Mouse (Mus musculus): ENCODE measurements at regions not wholly inside any gene's neighbourhood (a gene's known extent, or its start where the extent isn't known, plus 50 kb on each side); places are given as distances from the start of the nearest gene placed in this dataset.
A peak's percentile ranks its signal among the peaks of the same experiment; 100 is the strongest.

DNA sequence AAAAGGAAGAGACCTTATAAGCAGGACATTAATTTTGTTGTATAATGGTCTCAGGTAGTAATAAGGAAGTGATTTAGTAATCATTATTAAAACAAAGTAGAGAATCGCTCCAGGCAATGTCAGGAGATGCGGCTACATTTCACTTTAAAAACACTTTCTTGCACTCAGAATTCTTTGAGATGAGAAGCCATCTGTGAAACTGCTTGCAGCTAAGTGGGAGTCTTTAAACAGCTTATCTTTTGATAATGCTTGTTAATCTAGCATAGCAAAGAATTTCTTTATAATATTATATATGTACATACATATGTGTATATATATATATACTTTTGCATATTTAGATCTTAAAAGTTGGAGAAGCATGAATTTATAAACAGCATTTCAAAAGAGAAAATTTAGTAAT lies 133.1 kb upstream of the Klf6 start:
- no peak for DNase-seq

DNA sequence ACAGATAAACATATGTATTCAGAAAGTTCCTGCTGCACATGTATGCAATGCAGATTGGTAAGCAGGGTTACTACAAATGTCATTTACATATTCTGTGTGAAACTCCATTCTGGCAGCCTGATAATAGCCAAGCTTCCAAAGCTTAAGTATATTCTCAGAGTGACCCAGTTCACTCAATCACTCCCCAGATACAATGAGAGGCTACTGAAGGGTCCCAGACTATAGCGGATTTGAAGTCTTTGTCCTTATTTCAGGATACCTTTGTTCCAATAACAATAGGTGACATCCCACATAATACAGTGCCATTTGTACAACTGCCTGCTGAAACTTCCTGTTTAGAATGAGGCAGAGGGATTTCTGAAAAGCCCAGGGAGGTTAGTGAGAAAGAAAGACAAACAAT lies 132.5 kb upstream of the Klf6 start:
- DNase-seq: no peak

DNA sequence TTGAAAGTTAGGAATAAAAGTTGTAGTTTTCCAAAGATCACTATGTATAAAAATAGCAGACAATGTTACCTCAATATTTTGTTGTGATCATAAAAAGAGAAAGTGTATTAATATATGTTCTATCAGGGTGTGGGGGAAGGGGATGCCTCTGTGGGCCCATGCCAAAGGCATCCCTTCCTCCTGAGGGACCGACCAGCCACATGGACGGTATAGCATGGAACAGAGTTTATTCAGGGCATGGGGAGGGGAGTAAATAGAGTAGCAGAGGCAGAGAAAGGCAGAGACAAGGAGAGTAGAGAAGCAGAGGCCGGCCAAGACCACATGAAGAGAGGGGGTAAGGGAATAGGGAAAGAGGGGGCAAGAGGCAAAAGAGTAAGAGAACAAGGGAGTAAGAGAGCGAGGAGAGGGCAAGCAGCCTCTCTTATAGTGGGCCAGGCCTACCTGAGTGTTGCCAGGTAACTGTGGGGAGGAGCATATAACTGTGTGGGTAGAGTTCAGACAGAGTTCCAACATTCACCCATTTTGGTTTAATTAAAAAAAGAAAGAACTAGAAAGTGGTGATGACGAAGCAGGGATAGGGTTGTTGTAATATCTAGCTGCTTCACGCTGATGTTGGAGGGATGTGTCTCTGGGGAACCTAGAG lies 131.7 kb upstream of the Klf6 start:
- DNase-seq: no peak

DNA sequence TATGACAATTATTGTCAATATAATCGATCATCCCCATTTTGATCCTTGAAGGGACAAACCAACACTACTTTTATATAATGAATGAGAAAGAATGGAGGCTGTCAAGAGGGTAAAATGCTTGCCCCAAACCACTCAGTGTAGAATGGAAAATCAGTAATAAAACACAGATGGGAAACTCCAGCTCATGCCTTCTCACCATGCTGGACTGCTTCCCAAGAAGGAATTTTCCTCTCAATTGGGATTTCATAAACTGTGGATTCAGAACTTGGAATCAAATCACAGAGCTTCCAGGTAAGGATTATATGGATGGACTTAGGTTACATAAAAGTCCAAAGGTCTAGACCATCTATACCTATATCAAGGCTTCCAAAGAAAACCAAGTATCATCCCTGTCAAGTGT lies 129.1 kb upstream of the Klf6 start:
- DNase-seq: no peak

DNA sequence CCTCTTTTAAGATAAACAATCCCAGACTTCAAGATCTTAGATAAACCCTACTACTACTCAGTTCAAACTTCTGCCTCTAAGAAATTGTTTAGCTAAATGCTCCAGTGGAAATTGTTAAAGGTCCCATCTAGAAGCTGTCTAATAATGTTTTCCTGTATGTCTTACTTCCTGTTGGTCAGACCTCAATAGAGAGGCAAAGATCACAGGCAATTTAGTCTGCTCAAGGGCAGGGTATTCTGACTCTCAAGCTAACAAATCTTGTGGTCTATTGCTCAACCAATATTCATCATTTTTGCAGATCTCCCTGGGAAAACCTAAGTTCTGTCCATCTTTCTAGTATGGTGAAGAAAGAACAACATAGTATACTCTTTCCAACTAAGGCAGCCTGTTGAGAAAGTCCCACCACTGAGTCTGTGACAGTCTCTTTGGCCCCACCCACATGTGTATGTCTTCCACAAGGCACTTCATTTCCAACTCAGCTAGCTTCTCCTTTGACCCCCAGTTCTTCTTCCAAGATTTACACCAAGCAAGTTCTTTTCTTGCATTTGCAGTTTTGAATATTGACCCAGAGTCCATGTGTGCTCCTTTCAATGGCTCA lies 126.2 kb upstream of the Klf6 start:
- no peak for DNase-seq

DNA sequence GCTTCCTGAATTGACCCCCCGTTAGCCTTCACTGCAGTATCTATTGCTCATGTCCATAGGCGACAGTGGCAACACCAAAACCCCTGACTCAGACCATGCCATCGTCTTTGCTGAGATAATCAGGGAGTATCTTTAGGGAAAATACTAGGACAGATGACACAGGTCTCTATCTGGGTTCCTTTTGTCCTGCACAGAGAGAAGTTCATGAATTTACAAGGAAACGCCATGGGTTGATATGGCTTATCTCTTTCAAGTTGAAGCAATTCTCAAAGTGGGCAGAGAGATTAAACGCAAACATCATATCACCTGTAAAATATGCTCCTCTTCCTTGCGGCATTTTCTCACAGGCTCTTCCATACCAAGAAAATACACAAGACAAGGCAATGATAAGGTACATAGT lies 124.8 kb upstream of the Klf6 start:
- DNase-seq: no peak

DNA sequence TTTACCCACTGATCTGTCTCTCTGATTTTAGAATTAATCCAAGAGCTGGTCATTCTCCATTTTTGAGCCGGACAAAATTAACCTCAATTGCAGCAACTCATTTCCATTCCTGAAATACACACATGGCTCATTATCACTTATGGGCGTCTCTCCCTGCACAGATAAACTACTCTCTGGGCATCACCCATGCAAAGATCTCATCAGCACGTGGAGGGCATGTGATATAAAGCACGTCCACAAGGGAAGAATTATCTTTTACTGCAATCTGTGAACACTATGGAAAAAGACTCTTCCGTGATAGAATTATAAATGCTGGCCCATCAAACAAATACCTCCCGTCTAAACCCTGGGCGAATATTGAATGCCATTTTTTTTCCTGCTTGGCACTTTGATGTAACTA lies 124.1 kb upstream of the Klf6 start:
- no peak for DNase-seq

DNA sequence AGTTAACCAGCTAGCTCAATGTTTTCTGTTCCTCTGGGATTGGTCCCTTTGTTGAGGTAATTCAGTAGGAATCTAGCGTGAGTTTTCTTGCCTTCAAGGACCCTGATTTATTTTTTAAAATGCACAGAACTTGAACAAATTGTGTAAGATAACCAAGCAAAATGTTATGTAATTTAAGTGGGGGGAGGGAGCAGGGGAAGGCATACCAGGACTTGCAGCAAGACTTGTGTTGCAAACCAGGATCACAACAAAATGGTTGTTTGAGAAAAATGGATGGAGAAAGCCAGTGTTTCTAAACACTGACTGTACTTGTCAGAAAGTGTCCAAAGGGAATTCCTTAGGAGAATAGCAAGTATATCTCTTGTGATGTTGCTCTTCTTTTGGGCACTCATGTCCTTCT lies 120.5 kb upstream of the Klf6 start:
- DNase-seq: no peak

DNA sequence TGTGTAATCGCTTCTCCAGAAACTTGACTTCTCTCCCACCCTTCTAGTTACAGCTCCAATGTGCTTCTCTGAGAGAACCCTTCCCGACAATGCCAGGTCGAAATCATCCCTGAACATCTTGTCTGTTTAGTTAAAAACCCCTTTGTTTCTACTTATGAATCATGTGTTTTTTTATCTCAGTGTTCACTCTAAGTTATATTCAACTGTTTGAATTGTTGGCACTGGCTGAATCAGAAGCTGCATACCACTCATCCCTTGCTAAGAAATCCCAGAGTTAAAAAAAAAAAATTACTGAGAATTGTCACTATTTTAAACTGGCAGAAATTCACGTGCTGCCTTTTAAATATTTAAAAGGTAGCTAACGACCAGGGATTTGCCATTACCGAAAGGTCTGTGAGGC lies 116.3 kb upstream of the Klf6 start:
- no peak for DNase-seq

DNA sequence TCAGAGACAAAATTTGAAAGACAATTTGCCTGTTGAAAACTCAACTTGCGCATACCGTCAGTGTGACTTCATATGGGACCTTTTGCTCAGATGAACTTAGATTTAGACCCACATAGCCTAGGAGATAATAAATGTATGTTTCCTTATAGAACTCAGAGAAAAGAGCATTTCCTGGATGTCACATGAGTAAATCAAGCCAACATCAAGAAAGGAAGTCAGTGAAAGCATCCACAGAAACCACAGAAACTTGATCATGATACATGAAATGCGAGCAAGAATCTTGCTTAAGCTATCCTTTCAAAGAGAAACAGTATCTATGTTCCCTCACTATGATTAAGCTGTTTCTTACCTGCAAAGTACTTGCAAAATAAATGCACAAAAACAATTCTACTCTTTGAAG lies 104.1 kb upstream of the Klf6 start:
- DNase-seq: peak; percentile 7

DNA sequence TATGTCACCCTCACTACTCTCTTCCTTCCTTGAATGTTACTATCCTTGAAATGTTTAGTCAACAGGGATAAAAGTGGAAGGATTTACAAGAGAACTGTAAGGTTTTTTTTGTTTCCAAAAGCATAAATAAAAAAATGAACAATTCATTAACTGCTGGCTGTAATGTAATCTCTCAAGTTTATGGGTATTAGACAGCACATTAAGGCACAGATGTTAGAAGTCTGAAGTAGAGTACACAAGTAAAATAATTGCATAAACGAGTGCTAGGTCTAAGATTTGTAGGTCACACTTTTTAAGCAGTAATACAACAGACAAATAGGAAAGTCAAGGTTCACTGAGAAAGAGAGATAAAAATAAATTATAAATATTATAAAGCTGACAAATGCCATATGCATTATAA lies 103.3 kb upstream of the Klf6 start:
- no peak for DNase-seq

DNA sequence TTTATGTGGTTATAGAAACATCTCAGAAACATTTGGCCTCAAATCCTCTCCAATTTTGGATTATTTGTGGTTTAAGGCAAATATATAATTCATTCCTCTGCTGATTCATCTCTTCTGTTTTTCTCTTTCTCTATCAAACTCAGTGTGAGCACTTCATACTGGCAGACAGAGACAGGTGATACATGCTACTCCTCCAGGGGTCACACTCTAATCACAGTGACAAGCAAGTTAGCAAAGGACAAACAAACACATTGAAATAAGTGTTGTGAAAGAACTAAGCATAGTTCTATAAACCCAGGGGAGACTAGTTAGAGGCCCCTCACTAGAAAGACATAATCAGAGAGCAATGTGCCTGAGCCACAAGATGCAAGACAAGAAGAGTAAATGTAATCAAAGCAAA lies 101.3 kb upstream of the Klf6 start:
- DNase-seq: no peak

DNA sequence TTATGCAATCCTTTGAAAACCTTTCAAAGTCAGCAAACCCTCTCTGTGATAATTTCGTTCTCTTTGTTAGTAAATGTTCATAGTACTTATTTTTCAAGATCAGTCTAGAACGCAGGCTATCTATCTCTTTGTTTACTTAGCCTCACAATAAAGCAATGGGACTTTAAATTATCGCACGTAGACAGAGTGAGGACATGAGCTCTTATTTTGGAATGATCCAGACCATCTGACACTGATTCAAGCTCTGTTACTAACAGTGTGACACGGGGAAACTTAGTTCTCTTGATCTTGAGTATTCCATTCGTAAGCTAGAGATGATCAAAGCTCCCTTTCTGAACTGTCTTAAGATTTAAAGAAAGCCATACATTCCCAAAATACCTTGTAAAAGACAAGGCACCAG lies 94.9 kb upstream of the Klf6 start:
- no peak for DNase-seq

DNA sequence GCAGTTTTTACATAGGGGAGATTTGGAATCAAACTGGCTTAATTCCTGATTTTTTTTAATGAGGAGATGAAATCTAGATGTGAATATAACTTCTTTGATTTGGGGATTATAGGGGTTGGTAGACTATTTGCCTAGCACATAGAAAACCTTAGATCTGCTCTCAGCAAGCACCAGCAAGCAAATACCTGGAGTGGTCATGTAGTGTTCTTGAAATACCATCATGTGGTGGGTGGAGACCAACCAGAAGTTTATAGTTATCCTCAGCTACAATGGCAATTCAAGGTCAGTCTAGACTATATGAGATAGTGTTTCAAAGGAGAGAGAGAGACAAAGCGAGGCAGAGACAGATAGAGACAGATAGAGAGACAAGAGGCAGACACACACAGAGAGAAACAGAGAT lies 94.1 kb upstream of the Klf6 start:
- no peak for DNase-seq

DNA sequence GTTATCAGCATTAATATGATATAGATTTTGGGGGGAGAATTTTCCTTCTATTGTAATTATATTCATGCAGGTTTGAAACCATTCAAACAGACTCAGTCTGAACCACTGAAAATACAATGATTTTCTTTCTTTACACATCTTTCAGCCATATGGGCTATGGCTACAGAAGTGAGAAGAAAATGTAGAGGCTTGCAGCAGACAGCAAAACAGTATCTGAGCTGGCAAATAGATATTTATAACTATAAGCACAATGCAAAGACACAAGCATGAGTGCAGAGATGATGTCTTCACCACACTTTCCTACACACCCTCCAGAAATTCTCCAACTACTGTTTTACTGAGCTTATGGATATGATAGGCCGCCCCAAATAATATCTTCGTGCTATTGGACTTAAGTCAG lies 92.6 kb upstream of the Klf6 start:
- DNase-seq: no peak

DNA sequence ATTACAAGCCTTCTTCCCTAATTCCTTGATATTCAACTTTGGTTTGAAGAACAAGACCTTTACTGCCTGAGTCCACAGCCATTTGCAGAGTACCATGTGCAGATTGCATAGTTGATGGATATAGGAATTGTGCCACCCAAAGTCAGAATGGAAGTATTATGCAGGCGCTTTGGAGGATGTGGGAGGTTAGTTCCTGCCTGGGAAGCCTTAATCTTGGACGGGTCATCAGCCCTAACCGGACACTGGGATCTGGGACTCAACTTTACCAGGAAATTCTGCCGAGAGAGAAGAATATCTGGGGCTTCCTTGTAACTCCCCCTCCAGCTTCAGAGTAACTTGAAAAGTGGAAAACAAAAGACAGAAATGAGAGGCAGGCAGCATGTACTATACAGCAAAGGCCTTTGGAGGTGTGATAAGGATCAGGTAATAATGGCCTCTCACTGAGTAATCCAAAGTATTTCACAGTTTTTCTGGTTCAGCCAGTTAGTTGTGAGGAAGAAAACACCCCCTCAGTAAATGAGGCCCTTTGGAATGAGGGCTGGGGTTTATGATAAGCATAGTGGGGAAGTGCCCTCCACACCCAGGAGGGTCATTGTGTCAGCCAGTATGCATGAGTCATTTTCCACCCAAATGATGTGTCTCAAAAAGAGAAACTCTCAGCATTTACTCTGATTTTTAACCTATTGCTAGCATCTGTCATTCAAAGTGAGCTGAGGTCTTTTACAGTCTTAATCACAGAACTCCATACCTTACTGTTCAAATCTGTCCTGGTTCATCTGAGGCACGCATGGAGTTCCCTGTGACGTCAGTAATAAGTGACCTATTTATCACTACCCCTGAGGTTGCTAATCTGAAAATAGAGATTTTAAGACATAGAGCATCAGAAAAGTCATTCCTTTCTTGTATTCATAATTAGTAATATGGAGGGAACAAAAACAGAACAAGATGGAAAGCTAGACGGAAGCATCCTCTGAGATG lies 91.7 kb upstream of the Klf6 start:
- no peak for DNase-seq

DNA sequence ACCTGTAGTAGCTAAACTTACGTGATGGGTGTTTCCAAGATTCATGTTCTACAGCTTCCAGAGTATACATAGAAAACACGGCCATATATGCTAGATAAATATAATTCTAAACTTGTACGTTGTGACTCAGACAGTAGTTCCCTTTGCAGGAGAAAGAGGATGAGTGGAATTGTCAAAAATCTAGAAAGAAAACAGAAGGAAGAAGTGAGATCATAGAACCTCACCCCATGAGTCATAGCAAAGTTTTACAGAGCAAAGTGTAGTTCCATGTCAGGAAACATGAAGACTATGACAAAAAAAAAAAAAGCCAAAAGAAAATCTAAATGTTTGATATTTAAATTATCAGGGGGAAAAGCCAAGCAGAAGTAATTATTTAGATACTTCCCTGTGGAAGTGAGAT lies 87.5 kb upstream of the Klf6 start:
- no peak for DNase-seq

DNA sequence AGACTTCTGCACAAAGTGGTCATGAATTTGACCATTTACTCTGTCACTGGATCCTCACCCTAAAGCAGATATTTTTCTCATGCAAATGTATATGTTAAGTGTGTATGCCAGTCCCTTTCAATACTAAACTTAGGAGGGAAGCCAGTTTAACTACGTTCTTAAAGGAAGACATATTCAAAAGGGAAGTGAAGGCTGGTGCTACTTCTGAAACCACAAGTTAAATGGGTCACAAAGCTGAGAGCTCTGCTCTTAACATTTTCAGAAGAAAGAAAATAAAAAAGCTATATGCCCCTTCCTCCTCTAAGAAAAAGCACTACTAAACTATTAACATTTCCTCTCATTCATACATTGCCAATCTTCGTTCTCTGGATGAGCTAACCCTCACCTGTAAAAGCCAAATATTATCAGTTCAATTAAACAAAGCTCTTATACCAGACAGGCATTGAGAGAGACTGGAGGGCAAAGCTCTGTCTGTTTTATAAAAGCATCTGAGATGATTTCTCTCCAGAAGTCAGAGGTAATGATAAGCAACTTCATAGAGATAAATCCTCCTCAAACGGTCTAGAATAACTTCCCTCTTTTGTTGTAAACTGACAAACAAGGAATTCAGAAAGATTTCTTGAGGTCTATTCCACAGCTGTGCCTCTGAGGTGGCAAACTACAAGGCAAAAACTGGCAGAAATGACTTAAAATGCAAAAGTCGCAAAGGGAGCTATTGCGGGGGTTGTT lies 82.7 kb upstream of the Klf6 start:
- DNase-seq: peak; percentile 7

DNA sequence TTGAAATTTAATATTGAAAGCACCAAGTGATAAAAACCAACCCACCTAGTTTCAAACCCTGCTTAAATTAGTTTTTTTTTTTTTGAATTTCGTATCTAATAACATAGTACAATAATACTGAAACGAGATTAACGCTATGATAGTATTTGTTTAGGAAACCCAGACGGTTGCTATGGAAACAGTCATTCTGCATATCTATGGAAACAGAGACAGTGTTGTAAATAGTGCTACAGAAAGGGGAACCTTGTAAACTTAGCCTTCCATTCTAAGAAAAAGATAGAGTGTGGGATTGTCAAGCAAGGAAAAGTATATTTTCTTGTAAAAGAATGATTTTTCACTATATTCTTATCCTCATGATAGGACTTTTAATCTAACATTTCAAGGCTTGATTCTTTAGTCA lies 81.9 kb upstream of the Klf6 start:
- no peak for DNase-seq

DNA sequence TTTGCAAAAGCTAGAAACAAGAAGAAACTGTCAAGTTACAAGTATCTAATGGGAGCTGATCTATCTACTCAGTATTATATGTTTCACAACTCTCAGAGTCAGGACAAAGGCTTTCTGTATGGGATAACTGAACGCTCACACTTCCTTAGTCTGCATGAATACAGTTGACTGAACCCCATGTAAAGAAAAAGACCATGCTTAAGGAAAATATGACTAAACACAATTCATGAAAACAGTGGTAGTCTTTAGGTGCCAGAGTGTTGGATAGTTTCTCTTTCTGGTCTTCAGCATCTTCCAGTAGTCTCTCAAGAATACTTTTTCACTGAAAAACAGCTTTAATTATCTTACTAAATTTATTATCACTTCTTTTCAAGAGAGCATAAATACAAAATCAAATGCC lies 78.7 kb upstream of the Klf6 start:
- DNase-seq: no peak

DNA sequence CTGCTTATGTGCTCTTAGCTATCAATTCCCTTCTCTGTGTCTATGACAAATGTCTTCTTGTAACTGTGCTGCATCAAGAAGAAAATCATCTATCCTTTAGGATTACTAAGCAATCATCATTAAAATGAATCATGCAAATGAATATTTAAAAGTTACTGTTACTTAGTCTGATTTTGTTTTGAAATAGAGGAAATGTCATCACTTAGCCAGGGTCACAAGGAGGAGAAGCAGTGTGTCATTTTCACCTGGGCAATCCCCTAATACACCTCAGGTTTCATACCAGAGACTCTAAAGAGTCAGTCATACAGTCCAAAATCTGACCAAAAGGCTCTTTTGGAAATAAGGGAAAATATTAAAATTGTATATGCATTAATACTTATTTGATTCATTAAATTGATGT lies 74.2 kb upstream of the Klf6 start:
- no peak for DNase-seq

DNA sequence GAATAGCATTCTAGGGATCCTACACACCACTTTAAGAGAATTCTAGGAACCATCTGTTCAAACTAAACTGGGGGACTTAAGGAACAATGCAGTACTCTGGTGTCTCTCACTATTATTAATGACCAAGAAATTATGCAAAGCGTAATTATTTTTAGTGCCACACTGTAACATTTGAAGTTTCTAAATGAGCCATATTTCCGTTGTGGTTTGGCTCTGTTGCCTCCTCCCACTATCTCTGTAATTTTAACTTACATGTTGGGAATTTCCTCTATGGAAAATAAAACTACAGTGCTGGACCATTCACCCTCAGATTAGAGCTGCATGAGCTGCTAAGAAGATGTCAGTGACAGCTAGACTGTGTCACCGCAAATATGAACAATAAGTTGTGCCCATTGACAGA lies 72.0 kb upstream of the Klf6 start:
- DNase-seq: no peak

DNA sequence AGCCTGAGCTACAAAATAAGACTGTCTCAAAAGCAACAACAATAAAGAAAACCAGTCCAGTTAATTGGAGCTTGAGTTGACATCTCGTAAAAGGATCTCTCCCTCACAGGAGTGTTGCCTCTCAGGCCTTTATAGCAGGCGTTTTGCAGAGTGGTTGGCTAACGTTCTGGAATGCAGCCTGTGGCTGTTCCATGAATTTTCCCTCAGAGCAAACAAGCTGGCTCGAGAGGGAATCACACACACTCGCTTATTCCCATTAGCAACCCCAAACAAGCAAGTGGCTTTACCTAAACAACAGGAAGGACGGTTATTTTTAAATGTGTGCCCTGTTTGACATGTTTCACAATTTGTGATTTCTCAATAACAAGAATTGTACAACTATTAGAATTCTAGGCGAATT lies 59.2 kb upstream of the Klf6 start:
- DNase-seq: no peak

DNA sequence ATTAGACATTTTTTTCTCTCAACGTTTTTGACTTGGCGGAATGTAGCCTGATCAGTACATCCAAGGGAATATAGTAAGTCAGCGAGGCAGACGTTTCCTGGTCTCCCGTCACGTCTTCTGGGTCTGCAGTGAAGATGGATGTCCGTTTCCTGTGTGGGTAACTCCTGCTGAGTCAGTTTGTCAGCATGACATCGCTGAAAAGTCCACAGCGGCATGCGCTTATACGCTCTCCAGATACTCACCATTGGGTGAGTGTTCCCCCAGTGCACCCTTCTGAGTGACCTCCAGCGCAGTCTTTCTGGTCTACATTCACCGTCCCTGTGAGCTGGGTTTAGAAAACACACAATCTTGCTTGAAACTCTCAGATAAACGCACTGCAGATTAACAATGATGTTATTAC lies 58.5 kb upstream of the Klf6 start:
- DNase-seq: no peak

All from thymus, postnatal 14 days (tissue).